ENCODE assay signal across 22 mouse cellular contexts in genomic region chr5:77286904-77287303, GRCm38 (mm10).
"Had no signal": no experiment of that assay in that cellular context is flagged by ENCODE, and none has a peak within 500 bp of the region (broad histone marks: within the 10 kb centered on the region; RNA-seq: fewer than 3 reads in every experiment).

No protein-coding gene starts in this region.

- H3K4me1 ChIP-seq: hindbrain, embryonic 13.5 days; hindbrain, embryonic 15.5 days; kidney, embryonic 15.5 days; limb, embryonic 13.5 days; limb, embryonic 15.5 days; liver, embryonic 13.5 days had no signal

- DNase-seq: gastrocnemius, postnatal 14 days; gastrocnemius, postnatal 36 days; heart, adult 18-20 months; heart, postnatal 10 days; kidney, adult 11 months; kidney, adult 2 months; kidney, adult 9 months; kidney, postnatal 14 days; kidney, postnatal 36 days; layer of hippocampus, adult 9-11 months; layer of hippocampus, postnatal 36 days; left cerebral cortex, postnatal 4 days; liver, embryonic 13.5 days had no signal

- H3K4me2 ChIP-seq: hindbrain, embryonic 13.5 days; hindbrain, embryonic 15.5 days; kidney, embryonic 15.5 days; limb, embryonic 13.5 days; limb, embryonic 15.5 days; liver, embryonic 13.5 days had no signal

- H3K27me3 ChIP-seq: hindbrain, embryonic 13.5 days; hindbrain, embryonic 15.5 days; kidney, embryonic 15.5 days; limb, embryonic 13.5 days; limb, embryonic 15.5 days; liver, embryonic 13.5 days had no signal

- H3K9me3 ChIP-seq: heart, embryonic 10.5 days; hindbrain, embryonic 13.5 days; hindbrain, embryonic 15.5 days; kidney, embryonic 15.5 days; limb, embryonic 13.5 days; limb, embryonic 15.5 days; liver, embryonic 13.5 days had no signal

- ATAC-seq: hindbrain, postnatal 0 days; intestine, embryonic 16.5 days had no signal

- H3K4me3 ChIP-seq: heart, embryonic 10.5 days; hindbrain, embryonic 13.5 days; hindbrain, embryonic 15.5 days; kidney, embryonic 15.5 days; limb, embryonic 13.5 days; limb, embryonic 15.5 days; liver, embryonic 13.5 days had no signal

- H3K9ac ChIP-seq: hindbrain, embryonic 13.5 days; hindbrain, embryonic 15.5 days; kidney, embryonic 15.5 days; limb, embryonic 13.5 days; limb, embryonic 15.5 days; liver, embryonic 13.5 days had no signal

- H3K27ac ChIP-seq: heart, embryonic 10.5 days; hindbrain, embryonic 13.5 days; hindbrain, embryonic 15.5 days; hindbrain, postnatal 0 days; kidney, embryonic 15.5 days; kidney, postnatal 0 days; limb, embryonic 13.5 days; limb, embryonic 15.5 days; liver, embryonic 13.5 days had no signal
